Mouse (Mus musculus): Measurements from ENCODE around the gene Rims1. TPM values are rescaled to one million over a fixed set of nuclear protein-coding genes. Genes with fewer than 3 reads are reported as not detected.

The Rims1 gene
- total RNA-seq, 2 experiments from 2014 or later = 344 to 382 TPM

- DNase-seq (ENCODE audit: low spot score in 2 of 2) = no peak
- intact Hi-C loops (cut with DNase I) = no loop called here
Measured at GRCm38 (mm10) chr1:22279954-22280353, 525.8 kb downstream of the Rims1 start.

- DNase-seq (ENCODE audit: low spot score in 2 of 2) = no peak
- intact Hi-C loops (cut with DNase I) = no loop called here
Measured at GRCm38 (mm10) chr1:22274081-22274480, 531.7 kb downstream of the Rims1 start.

- intact Hi-C loops (cut with DNase I) = no loop called here
Measured at GRCm38 (mm10) chr1:22270131-22270530, 535.7 kb downstream of the Rims1 start.

GRCm38 (mm10) chr1:22268581-22269359 is 537.0 kb downstream of the Rims1 start:
- peak; percentile 83 to 90 for DNase-seq (ENCODE audit: low spot score in 2 of 2)
- intact Hi-C loops (cut with DNase I) = loop anchor here (2.0 to 10.0 kb wide), 5 partner anchors 306 to 1051 kb away; partner anchors contain the start of genes Kcnq5 and Tmem14a

More at GRCm38 (mm10) chr1:22270131-22270530, 535.7 kb downstream of the Rims1 start:
- no peak for DNase-seq (ENCODE audit: low spot score in 2 of 2)

- intact Hi-C loops (cut with DNase I) = loop anchor here (5.0 to 10.0 kb wide), 4 partner anchors 304 to 1049 kb away; partner anchors contain the start of genes Kcnq5 and Tmem14a
- no peak for DNase-seq (ENCODE audit: low spot score in 2 of 2)
Measured at GRCm38 (mm10) chr1:22266491-22266890, 539.3 kb downstream of the Rims1 start.

- no peak for DNase-seq (ENCODE audit: low spot score in 2 of 2)
Measured at GRCm38 (mm10) chr1:22265528-22265927, 540.3 kb downstream of the Rims1 start.

GRCm38 (mm10) chr1:22262169-22262950 is 543.4 kb downstream of the Rims1 start:
- intact Hi-C loops (cut with DNase I) = loop anchor here (10.0 kb wide), 1 partner anchor 728 kb away; no protein-coding TSS in a partner anchor
- DNase-seq (ENCODE audit: low spot score in 2 of 2) = no peak

More at GRCm38 (mm10) chr1:22265528-22265927, 540.3 kb downstream of the Rims1 start:
- intact Hi-C loops (cut with DNase I) = loop anchor here (5.0 to 10.0 kb wide), 4 partner anchors 303 to 1048 kb away; partner anchors contain the start of genes Kcnq5 and Tmem14a

- DNase-seq (ENCODE audit: low spot score in 2 of 2) = no peak
- intact Hi-C loops (cut with DNase I) = loop anchor here (10.0 kb wide), 1 partner anchor 727 kb away; no protein-coding TSS in a partner anchor
Measured at GRCm38 (mm10) chr1:22261702-22262101, 544.1 kb downstream of the Rims1 start.

GRCm38 (mm10) chr1:22260291-22260690 is 545.5 kb downstream of the Rims1 start:
- intact Hi-C loops (cut with DNase I) = loop anchor here (10.0 kb wide), 1 partner anchor 725 kb away; no protein-coding TSS in a partner anchor

GRCm38 (mm10) chr1:22258356-22258755 is 547.4 kb downstream of the Rims1 start:
- intact Hi-C loops (cut with DNase I) = no loop called here
- no peak for DNase-seq (ENCODE audit: low spot score in 2 of 2)

More at GRCm38 (mm10) chr1:22260291-22260690, 545.5 kb downstream of the Rims1 start:
- DNase-seq (ENCODE audit: low spot score in 2 of 2) = no peak

GRCm38 (mm10) chr1:22254278-22254677 is 551.5 kb downstream of the Rims1 start:
- DNase-seq (ENCODE audit: low spot score in 2 of 2) = no peak
- intact Hi-C loops (cut with DNase I) = no loop called here

GRCm38 (mm10) chr1:22252873-22253272 is 552.9 kb downstream of the Rims1 start:
- intact Hi-C loops (cut with DNase I) = no loop called here

GRCm38 (mm10) chr1:22248898-22249386 is 556.9 kb downstream of the Rims1 start:
- no peak for DNase-seq (ENCODE audit: low spot score in 2 of 2)
- intact Hi-C loops (cut with DNase I) = no loop called here

More at GRCm38 (mm10) chr1:22252873-22253272, 552.9 kb downstream of the Rims1 start:
- DNase-seq (ENCODE audit: low spot score in 2 of 2) = no peak

- DNase-seq (ENCODE audit: low spot score in 2 of 2) = no peak
Measured at GRCm38 (mm10) chr1:22245748-22246147, 560.0 kb downstream of the Rims1 start.

More at GRCm38 (mm10) chr1:22245748-22246147, 560.0 kb downstream of the Rims1 start:
- intact Hi-C loops (cut with DNase I) = no loop called here
